Mouse (Mus musculus) regulatory T cell (primary cell): Measurements from ENCODE around the gene Sema7a.

Experiments used
- in situ Hi-C: fragments of 300-600 bp; cut with MboI, MseI; formaldehyde crosslinking; loops from one replicate; pipeline ENCODE4 v1.15.1; 2025; ENCODE audit warnings: high pct_unique_total_duplicates

Gene Sema7a

DNA sequence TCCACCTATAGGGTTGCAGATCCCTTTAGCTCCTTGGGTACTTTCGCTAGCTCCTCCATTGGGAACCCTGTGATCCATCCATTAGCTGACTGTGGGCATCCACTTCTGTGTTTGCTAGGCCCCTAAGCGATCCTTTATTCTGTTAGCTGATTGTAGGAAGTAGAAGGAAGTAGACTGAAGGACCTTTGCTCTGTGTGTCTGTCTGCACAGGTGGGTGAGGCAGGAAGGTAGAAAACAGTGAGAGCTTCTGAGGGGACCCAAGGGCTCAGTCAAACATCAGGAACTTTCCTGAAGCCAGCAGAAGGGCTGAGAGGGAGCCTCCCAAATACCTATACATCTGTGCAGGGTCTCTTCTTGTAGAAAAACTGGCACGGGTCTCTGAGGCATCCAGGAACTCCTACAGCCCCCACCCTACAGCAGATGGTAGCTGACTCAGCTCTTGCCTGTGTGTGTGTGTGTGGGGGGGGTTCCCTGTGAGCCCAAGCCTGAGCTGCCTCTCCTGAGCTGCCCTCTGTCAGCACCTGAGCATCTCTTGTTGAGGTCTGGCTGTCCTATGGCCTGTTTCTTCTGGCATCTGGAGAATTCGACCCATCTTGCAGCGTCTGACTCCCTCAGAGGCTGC is 35.4 kb downstream of the Sema7a start:
- in situ Hi-C loops, result no loop called here

DNA sequence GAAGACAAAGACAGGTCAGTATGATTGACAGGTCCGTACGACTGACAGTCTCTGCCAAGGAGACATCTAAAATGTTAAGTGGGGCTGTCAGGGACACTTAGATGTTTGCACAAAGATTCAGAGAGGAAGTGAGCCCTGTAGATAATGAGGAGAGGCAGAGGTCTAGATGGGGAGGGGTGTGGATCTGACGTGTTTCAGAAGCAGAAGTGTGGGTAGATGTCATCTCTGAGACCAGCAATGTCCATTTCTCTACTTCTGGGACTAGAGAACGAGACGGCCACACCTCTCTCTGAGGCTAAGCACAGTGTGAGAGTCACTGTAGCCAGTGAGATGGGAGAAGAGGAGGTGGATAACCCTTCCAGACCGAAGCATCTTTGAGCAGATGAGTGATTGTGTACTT is 38.1 kb downstream of the Sema7a start:
- in situ Hi-C loops, result no loop called here

DNA sequence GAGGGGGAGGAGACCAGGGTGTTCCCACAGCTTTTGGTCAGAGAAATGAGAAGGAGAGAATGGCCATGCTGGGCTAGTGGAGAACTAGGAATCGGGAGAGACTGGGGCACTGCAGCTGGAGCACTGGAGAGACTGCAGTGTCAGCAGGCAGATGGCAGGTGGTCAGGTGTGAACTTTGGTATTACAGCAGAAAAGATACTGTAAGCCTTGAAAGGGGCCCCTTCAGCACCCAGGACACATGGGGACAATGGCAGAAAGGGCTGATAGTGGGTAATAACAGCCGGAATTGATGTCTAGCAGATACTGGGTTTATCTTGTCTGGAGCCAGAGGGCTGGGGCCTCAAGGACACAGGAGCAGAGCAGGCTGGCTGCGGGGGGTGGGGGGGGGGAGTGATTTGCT is 38.9 kb downstream of the Sema7a start:
- in situ Hi-C loops, result no loop called here

DNA sequence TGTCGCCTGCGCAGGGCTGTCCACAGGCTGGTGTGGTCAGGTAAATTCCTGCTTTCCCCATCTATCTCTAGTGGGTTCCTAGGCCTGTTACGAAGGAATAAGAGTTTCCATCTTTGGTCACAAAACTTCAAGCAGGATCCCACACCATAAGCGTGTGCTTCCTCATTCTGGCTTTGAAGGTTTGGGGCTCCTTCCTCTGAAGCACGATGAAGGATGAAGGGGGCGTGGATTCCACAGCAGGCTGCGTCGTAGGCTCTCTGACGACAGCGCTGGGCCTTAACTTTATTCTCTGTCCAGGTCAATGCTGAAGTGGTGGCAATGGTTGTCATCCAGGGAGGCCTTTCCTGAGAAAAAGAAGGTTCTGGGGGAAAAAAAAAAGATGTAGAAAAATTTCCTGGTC is 40.7 kb downstream of the Sema7a start:
- in situ Hi-C loops, result no loop called here

DNA sequence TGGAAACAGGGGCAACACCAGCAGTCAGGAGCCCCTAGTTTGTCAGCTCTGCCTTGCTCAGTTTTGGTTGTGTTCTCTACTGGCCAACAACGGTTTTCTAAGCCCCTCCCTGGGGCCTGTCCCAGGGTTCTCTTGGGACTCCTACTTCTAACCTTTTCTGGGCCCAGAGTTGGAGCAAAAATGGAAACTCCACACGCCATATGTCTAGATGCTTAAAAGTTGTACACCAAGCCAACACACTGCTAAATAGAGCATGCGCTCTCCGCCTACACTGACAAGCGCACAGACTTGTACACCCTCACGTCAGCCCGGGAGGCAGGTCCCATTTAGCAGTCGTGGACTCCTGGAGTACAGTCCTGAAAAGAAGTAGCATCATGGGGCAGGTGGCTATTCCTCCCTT is 45.4 kb downstream of the Sema7a start:
- in situ Hi-C loops, result no loop called here

DNA sequence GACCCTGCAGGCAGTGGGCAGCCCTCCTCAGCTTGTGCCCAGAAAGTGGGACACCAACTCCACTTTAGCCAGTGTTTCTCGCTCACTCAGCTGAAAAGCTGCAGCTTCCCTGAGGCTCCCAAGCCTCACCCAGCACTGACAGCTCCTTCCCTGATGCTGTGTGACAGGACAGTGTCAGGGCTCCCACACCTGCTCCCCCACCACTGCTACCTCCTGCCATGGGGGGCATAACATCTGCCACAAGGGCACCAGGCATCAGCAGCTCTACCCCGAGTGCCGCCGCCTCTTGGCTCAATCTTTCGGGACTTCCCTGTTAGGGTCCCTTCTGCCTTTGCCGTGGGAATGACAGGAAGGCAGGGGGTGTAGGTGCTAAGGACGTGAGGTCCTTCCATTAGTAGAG is 46.4 kb downstream of the Sema7a start:
- in situ Hi-C loops, result no loop called here

DNA sequence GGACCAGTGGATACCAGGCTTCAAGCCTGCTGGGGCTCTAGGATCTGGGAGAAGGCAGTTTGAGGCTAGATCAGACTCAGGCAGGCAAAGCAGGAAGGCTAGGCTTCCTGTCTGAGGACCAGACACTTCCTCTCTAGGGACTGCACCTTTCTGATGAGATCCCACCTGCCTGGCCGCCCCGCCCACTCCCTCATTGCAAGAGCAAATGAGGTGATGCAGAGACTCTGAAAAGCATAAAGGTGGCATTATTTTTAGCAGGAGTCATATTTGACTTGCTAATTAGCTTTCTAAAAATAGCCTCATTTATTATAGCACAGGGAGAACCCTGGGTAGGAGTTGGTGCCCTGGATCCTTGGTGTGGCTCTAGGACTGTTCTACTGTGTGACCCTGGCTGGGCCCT is 48.2 kb downstream of the Sema7a start:
- in situ Hi-C loops, result no loop called here

DNA sequence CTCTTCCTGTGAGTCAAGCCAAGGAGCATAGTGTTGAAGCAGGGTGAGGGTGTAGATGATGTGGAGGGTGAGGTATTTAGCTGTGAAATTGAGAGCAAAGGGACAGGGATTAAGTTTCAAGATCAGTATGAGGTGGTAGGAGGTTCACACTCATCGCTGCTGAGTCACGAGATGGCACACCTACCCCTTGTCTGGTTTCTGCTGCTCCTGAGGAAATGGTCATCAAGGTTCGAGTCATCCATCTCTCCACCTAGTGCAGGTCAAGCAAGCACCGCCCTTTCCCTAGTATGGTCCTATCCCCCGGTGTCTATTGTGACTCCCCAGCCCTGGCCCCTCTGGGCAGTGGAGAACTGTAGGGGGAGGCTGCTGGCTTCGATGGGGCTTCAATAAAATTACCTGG is 49.4 kb downstream of the Sema7a start:
- in situ Hi-C loops, result no loop called here

DNA sequence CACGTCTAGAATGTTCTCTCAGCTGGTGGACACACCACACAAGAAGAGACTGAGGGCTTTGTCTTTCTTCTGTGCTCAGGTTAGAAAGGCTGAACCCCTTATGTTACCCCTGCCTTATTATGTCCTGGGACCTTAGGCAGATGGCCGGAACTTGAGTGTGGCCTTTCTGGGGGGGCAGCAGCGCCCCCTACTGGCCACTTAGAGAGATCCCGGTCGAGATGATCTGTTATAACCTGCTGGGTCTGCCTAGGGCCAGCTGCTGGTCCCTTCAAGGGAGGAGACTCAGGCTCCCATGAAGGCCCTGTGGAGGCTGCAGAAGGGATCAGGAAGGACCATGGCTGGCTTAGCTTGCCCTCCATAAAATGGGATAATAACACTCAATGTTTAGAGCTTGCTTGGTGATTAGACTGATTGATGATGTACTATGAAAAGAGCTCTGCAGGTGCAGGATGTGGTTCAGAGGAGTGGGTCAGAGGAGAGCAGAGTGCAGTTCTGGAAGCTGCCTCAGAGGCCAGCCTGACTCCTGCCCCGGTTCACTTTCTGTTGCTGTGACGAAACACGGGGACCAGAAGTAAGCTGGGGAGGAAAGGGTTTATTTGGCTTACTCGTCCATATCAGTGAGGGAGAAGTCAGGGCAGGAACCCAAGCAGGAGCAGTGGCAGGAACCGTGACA is 50.7 kb downstream of the Sema7a start:
- in situ Hi-C loops, result loop anchor here (5.0 kb wide), 2 partner anchors 53 to 128 kb away; no protein-coding TSS in a partner anchor

DNA sequence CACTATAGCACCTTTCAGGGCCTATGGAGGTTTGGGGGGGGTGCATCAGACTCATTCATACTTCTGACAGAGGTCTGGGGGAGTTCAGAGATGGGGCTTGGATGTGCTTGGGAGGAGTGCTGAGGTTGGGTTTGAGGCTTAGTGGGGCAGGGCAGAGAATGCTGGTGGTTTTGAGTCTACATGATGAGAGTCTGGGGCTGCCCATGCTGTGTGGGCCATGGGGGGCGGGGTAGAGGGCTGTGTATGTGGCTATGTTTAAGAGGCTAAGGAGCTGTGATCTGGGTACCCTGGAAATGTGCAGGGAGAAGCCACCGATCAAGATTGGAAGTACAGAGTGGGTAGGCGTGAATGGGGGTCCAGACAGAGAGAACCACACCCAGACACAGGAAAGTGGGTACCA is 52.1 kb downstream of the Sema7a start:
- in situ Hi-C loops, result loop anchor here (5.0 kb wide), 2 partner anchors 55 to 130 kb away; no protein-coding TSS in a partner anchor

DNA sequence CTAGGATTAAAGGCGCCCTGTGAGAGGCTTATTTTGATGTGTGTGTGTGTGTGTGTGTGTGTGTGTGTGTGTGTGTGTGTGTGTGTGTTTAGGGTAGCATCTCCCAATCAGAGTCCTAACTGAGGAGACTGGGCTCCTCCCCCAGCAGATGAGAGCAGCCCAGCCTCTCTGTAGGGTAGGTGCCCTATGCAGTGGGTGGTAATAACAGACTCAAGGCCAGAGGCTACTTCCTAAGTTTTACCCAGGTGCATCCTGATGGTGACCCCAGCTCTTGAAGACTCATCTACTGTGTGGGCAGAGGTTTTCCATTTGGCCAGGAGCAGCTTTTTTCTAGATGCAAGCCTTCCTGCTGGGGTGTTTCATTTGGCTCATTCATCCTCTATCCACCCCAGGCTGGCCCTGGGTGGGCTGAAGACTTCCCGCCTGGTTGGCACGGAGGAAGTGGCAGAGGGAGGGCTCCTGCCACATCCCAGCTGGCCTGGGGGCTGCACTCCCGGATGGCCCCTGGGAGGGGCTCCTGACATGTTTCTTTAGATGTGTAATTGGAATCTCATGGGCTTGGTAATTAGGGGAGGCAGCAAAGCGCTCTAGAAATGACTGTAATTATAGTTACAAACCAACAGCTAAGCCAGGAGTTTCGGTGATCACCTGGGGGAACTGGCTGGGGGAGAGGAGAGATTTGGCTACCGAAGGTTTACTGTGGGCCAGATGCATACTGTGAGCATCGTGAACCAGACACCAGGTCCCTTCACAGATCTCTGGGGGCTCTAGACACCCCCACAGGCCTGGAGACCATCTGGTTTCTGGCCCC is 53.1 kb downstream of the Sema7a start:
- in situ Hi-C loops, result loop anchor here (5.0 kb wide), 2 partner anchors 56 to 131 kb away; no protein-coding TSS in a partner anchor

DNA sequence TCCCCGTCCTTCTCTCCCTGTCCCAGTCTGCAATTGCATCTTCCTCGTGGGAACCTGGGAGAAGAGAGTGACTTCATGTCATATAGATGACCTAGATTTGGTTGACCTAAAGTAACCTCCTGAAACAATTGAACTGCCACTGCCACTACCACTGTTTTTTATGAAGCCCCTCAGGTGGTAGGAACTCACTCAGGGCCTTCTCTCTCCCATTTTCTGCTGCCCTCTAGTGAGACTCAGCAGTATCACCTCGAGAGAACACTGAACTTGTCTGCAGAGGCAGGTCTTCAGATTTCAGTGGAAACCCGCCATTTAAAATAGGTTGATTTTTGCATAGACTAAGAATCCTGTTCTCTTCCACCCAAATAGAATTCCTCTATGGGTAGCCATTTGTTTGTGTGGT is 55.4 kb downstream of the Sema7a start:
- in situ Hi-C loops, result no loop called here

DNA sequence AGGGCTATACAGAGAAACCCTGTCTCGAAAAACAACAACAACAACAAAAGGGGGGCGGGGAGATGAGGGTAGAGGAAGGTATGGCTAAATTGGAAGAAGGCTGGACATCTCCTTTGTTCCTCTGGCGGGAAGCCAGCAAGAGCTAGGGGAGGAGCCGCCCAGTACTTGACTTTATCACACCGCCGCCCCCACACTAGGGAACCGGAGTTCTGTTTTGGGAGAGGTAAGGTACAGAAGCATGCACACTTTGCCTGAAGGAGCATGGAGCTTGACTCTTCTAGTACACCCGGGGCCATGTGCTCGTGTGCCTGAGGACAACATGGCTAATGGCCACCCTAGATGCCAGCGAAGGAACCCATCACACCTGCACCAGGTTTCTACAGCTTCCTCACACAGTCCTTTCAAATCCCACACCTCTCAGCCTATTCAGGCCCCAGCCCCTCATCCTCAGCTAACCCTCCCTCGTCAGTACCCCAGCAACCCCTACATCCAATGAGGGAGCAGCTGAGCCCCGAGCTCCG is 57.7 kb downstream of the Sema7a start:
- in situ Hi-C loops, result no loop called here

DNA sequence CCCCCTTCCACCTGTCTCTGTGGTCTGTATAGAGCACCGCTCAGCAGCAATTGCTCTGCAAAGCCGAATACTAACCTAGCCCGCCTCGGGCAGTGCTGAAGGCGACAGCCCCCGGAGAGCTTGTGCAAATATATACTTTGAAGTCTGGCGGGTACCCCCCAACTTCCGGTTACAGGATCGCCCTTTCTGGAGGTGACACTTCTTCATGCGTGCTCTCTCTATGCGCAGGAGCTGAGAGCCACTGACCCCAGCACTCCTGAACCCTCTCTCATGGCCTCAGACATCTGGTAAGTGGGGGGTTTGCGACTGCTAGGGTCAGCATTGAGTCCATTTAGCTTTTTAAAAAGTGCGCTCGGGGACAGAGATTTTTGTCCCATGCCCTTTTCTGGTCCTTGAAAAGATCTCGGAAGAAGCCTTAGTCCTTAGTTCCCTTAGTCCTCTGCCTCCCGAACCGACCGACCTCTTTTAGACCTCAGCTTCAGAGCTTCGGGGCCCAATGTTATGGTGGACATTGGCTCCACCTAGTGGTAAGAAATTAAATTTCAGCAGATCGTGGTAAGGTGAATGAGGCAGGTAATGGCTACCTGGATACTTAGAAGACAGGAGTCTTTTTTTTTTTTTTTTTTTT is 58.2 kb downstream of the Sema7a start:
- in situ Hi-C loops, result no loop called here

DNA sequence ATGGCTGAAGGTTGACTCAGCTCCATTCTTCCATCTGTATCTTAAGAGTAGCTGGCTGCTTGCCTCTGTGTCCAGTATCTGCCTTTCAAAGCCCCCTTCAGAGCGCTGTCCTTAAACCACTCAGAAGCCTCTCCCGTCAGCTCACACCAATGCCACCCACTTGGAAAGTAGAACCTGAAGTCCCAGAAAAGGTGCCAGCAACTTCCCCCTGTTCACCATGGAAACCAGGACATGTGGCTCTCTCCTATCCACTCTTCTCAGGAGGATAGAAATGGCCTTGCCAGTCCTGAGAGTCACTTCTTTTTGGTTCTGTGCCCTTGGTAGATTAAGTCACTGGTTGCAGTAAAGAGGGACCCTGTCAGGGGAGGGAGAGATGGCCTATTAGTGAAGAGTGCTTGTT is 58.8 kb downstream of the Sema7a start:
- in situ Hi-C loops, result no loop called here

DNA sequence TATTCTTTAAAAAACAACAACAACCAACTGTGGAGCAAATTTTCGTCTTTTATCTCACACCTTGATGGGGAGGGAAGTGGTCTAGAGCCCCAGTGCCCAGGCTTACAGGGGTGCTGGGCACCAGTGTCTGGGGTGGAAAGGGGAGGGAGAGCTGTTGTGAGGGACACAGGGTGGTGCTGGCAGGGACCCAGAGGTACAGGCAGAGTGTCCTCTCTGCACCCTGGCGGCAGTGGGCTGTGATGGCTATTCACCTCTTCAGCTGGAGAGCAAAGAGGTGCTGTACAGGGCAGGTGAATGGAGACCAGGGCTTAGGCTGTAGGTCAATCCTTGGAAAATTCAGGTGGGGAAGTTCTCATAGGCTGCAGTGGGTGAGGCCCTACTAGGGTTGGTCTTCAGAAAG is 59.8 kb downstream of the Sema7a start:
- in situ Hi-C loops, result no loop called here

DNA sequence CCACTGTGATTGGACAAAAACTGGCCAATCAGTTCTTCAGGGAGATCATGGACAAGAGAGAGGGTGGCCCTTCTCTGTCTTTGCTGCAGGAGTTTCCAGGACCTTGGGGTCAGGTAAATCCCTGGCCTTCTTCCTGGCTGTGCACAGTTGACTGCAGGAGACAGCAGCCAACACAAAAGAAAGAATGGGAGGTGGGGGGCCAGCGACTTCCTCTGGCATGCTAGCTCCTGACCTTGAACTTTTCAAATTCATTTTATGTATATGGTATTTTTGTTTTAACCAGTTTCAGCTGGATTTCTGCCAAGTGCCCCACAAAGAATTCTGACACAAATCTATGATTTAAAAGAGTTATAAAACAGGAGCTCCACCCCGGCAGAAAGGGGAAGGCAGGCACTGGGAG is 63.4 kb downstream of the Sema7a start:
- in situ Hi-C loops, result no loop called here

DNA sequence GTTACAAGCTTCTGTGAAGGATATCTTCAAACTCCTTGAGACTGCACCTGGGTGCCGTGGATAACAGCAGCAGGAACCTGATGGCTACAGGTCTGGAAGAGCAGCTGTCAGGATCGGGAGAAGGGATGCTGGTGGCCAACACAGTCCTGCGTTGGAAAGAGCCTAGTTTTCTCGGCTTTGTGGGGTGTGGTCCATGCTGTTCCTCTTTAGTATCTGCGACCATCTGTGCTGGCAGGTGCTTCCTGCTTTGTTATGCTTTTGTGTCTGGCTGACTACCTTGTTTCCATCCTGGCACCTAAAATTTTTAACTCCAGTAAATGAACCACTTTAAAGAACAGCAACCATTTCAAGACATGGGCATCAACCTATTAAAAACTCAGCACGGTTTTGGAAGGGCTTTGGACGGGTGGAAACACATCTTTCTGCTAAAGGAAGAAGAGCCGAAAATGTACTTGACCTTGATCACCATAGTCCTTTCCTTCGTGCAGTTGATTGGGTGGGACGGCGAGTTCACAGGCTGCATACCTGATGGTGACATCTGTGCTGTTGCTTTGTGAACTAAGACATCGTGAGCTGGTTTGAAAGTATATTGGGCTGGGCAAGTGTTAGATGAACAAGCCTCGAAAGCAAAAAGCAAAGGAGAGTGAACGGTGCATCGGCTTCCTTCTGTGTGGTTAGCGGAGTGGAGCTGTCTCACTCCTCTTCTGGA is 66.0 kb downstream of the Sema7a start, which contains the start of gene Cyp11a1:
Gene Cyp11a1, plus strand, starts transcription at position 659 of the 709 bp plus-strand sequence.
- in situ Hi-C loops, result no loop called here

DNA sequence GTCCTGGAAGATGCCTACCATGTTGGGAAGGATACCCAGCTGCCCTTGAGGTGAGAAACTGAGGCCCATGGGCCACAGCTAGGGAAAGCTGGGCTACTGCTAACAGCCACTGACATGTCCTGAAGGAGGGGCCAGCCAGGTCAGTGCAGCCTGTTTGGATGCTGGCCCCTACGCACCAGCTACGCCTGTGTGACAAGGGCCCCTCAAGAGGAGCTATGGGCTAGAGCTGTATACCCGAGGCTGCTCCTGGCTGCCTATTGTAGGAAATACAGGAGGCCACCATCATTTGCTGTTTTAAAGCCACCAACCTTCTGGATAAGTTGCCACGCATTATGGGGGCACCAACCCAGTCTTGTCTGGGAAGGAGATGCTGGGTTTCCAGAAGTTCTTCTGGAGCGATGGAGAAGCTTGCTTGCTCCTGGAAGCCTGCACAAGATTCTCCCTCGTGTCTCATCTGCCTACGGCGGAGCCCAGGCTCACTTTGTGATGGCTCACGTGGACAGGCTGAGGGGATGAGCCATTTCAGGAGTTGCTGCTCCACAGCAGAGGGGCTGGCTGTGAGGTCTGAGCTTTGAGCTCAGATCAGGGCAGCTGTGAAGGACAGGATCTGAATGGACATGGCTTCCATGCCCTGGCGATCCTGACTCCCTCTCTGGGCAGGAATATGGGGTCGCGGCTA is 68.6 kb downstream of the Sema7a start:
- in situ Hi-C loops, result no loop called here

DNA sequence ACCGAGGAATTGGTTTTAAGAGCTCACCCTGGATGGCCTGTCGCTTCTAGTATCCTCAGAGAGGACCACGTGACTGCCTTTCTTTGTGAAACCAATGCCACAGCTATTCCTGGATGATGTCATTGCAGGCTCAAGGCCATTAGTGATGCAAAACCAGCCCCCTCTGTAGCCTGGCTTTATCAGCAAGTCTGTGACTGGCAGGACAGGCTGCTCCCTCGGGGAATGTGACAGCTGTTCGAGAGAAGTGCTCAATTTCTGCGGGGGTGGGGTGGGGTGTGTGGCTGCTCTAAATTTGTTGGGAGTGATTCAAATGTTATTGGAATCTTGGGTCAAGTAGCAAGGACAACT is 69.1 kb downstream of the Sema7a start:
- in situ Hi-C loops, result no loop called here

DNA sequence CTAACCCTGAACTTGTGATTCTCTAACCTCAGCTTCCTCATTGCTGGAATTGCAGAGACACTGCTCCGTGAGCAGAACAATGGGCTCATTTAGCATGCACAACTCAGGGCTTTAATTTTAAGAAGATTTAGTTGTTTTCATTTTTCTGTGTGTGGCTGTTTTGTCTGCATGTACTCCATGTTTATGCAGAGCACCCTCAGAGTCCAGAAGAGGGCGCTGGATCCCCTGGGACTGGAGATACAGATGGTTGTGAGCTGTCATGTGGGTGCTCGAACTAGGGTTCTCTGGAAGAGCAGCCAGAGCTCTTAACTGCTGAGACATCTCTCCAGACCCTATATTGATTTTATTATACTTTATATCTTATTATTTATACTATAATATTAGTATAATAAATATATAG is 69.7 kb downstream of the Sema7a start:
- in situ Hi-C loops, result no loop called here
